In the genomic region with DNA sequence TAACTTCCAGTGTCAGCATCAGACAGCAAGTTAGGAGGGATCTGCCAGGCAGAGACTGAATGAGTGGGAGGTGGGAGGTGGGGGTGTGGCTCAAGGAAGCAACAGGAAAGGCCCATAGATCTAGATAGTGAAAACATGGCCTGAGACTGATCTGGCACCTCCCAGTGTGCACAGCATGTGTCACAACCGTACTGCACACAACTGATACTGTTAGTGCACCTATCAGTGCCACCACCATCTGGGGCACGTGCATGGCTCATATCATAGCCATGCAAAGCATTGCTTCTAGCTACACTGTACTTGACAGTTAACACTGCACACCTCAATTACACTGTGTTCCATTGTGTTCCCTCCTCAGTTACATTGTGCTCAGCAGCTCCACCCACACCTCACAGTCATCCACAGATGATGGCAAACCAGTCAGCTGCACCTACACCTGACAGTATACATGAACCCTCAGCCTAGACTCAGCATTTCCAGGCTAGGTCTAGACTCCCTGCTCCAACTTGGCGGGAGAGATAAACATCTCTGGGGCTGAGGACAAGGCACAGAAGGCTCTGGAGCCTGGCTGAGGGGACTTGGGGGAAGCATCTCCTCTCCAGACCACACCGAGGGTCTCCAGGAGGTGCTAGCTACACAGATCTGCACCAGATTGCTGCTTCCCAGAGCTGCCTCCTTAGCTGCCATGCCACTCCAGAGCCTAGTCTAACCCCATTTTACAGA, we compare ENCODE assay signal across 15 mouse cellular contexts.
A peak's percentile ranks its signal among the peaks of the same experiment; 100 is the strongest.
DNase-seq lines count a peak whose midpoint lies in the region; ATAC-seq and TF ChIP-seq lines count a peak whose summit lies in the region.
"Had no signal": no experiment of that assay in that cellular context is flagged by ENCODE, and none has a peak within 500 bp of the region (broad histone marks: within the 10 kb centered on the region; RNA-seq: fewer than 3 reads in every experiment).

No protein-coding gene starts in this region.

- H3K4me2 ChIP-seq in heart, embryonic 15.5 days = no peak overlapping the region
- H3K4me2 ChIP-seq in stomach, embryonic 14.5 days (replicated peaks; ENCODE audit: low read depth, low read length) = no peak overlapping the region
- H3K4me2 ChIP-seq in stomach, postnatal 0 days (replicated peaks; ENCODE audit: low read depth) = no peak overlapping the region
- peak overlapping the region; percentile 39 for H3K4me2 ChIP-seq in liver, embryonic 14.5 days (ENCODE audit: low read depth)
- H3K4me2 ChIP-seq: forebrain, embryonic 13.5 days had no signal

- H3K9ac ChIP-seq in heart, embryonic 15.5 days = no peak overlapping the region
- H3K9ac ChIP-seq in stomach, embryonic 14.5 days (replicated peaks; ENCODE audit: low read depth, low read length) = no peak overlapping the region
- H3K9ac ChIP-seq in stomach, postnatal 0 days (ENCODE audit: low read length) = no peak overlapping the region
- peak overlapping the region; percentile 47 for H3K9ac ChIP-seq in liver, embryonic 14.5 days (replicated peaks)
- H3K9ac ChIP-seq: forebrain, embryonic 13.5 days had no signal

- H3K27me3 ChIP-seq in heart, embryonic 15.5 days = no peaks in the 10 kb centered on the region
- H3K27me3 ChIP-seq in stomach, embryonic 14.5 days (ENCODE audit: control insufficient read depth, insufficient read depth, low read length) = no peaks in the 10 kb centered on the region
- no peaks in the 10 kb centered on the region for H3K27me3 ChIP-seq in stomach, postnatal 0 days (ENCODE audit: control insufficient read depth, insufficient read depth, low read length)
- H3K27me3 ChIP-seq in liver, embryonic 14.5 days (ENCODE audit: control insufficient read depth, insufficient read depth, low read length) = no peaks in the 10 kb centered on the region
- H3K27me3 ChIP-seq: forebrain, embryonic 13.5 days had no signal

- no peak for DNase-seq in heart, adult 9 months (ENCODE audit: low spot score in 2 of 2)
- DNase-seq in stomach, postnatal 0 days (ENCODE audit: low spot score) = no peak
- peak in 1 of 3 experiments; percentile 87 for DNase-seq in liver, embryonic 14.5 days (ENCODE audit: low read depth in 3 of 3, low spot score in 3 of 3)
- DNase-seq in thymus, postnatal 10 days (ENCODE audit: low spot score in 2 of 2) = no peak
- DNase-seq in neural tube, embryonic 10.5 days (ENCODE audit: extremely low spot score, low spot score) = no peak
- DNase-seq: gastrocnemius, postnatal 36 days; heart, postnatal 4 days; lung, adult 2 months; right cerebral cortex, adult 18-20 months; thymus, postnatal 4 days had no signal

- H3K36me3 ChIP-seq in heart, embryonic 15.5 days = no peaks in the 10 kb centered on the region
- no peaks in the 10 kb centered on the region for H3K36me3 ChIP-seq in stomach, embryonic 14.5 days (ENCODE audit: control insufficient read depth, insufficient read depth, low read length)
- H3K36me3 ChIP-seq in stomach, postnatal 0 days (ENCODE audit: control insufficient read depth, insufficient read depth, low read length) = no peaks in the 10 kb centered on the region
- H3K36me3 ChIP-seq in liver, embryonic 14.5 days (replicated peaks; ENCODE audit: control insufficient read depth, insufficient read depth, low read depth) = no peaks in the 10 kb centered on the region

- no peaks in the 10 kb centered on the region for H3K9me3 ChIP-seq in heart, embryonic 15.5 days (replicated peaks)
- H3K9me3 ChIP-seq in stomach, embryonic 14.5 days (ENCODE audit: control insufficient read depth, low read depth, low read length) = no peaks in the 10 kb centered on the region
- H3K9me3 ChIP-seq in stomach, postnatal 0 days (ENCODE audit: control insufficient read depth, low read length) = no peaks in the 10 kb centered on the region
- no peaks in the 10 kb centered on the region for H3K9me3 ChIP-seq in liver, embryonic 14.5 days (ENCODE audit: control insufficient read depth, low read length)
- H3K9me3 ChIP-seq: forebrain, embryonic 13.5 days had no signal

- H3K4me3 ChIP-seq in heart, embryonic 15.5 days = no peak overlapping the region
- no peak overlapping the region for H3K4me3 ChIP-seq in stomach, embryonic 14.5 days (ENCODE audit: low read depth, low read length)
- no peak overlapping the region for H3K4me3 ChIP-seq in stomach, postnatal 0 days (ENCODE audit: low read depth, low read length)
- H3K4me3 ChIP-seq in liver, embryonic 14.5 days (ENCODE audit: insufficient read depth in 1 of 2, low read depth in 2 of 2, low read length in 2 of 2) = no peak overlapping the region
- H3K4me3 ChIP-seq: forebrain, embryonic 13.5 days had no signal

- no peak for TF ChIP-seq EP300 in stomach, postnatal 0 days (optimal IDR thresholded peaks at IDR 0.05)
- TF ChIP-seq EP300 in liver, embryonic 14.5 days (IDR thresholded peaks at IDR 0.05; ENCODE audit: low read depth) = peak; percentile 99

- ATAC-seq in heart, embryonic 15.5 days (replicated peaks; ENCODE audit: insufficient number of reproducible peaks, insufficient read depth, low FRiP score, low read depth) = 0 out of 2 replicates have a peak, but pooled peaks have one; percentile 24
- peak; percentile 80; the same call in 1 of the 2 replicates for ATAC-seq in stomach, embryonic 14.5 days (ENCODE audit: insufficient number of reproducible peaks, insufficient read depth, low FRiP score, low read depth)
- no peak for ATAC-seq in stomach, postnatal 0 days (ENCODE audit: low FRiP score, low TSS enrichment)
- peak; percentile 96 for ATAC-seq in liver, embryonic 14.5 days (ENCODE audit: insufficient read depth)
- no peak for ATAC-seq in CD4-positive, CD25-positive, alpha-beta regulatory T cell, adult 4 months
- ATAC-seq: forebrain, embryonic 13.5 days; midbrain, embryonic 16.5 days had no signal

- no peak overlapping the region for H3K27ac ChIP-seq in heart, embryonic 15.5 days
- H3K27ac ChIP-seq in stomach, embryonic 14.5 days (ENCODE audit: low read length) = no peak overlapping the region
- H3K27ac ChIP-seq in stomach, postnatal 0 days (replicated peaks) = no peak overlapping the region
- H3K27ac ChIP-seq in liver, embryonic 14.5 days = peak overlapping the region; percentile 82
- H3K27ac ChIP-seq: forebrain, embryonic 13.5 days had no signal

- WGBS in heart, embryonic 15.5 days = 47% methylated on average over 4 of the region's 4 CpGs
- 75% methylated on average over 4 of the region's 4 CpGs for WGBS in stomach, embryonic 14.5 days
- 66% methylated on average over 4 of the region's 4 CpGs for WGBS in stomach, postnatal 0 days
- WGBS in liver, embryonic 14.5 days (ENCODE audit: insufficient replicate concordance) = 21% methylated on average over 4 of the region's 4 CpGs

- H3K4me1 ChIP-seq in heart, embryonic 15.5 days (replicated peaks) = no peaks in the 10 kb centered on the region
- H3K4me1 ChIP-seq in stomach, embryonic 14.5 days (ENCODE audit: control insufficient read depth, insufficient read depth, low read length) = no peaks in the 10 kb centered on the region
- no peaks in the 10 kb centered on the region for H3K4me1 ChIP-seq in stomach, postnatal 0 days (replicated peaks; ENCODE audit: control insufficient read depth, insufficient read depth)
- H3K4me1 ChIP-seq in liver, embryonic 14.5 days (replicated peaks; ENCODE audit: control insufficient read depth in 2 of 2, insufficient read depth in 2 of 2, low read length in 1 of 2) = peaks cover 61 to 67% of the 10 kb centered on the region in 2 experiments

- TF ChIP-seq CTCF in stomach, postnatal 0 days (IDR thresholded peaks at IDR 0.05; ENCODE audit: low read depth) = no peak
- TF ChIP-seq CTCF in liver, embryonic 14.5 days (IDR thresholded peaks at IDR 0.05; ENCODE audit: low read depth) = 0 out of 2 replicates have a peak, but pooled peaks have one; percentile 27

Comparison
In these comparisons a context has a peak if more than half of its experiments do, and no peak if none do; other contexts are left out.
1. ATAC-seq: peak in heart, embryonic 15.5 days (single experiment), stomach, embryonic 14.5 days (single experiment) and liver, embryonic 14.5 days (single experiment); none in stomach, postnatal 0 days (single experiment) and CD4-positive, CD25-positive, alpha-beta regulatory T cell, adult 4 months (single experiment).